Mouse (Mus musculus): ENCODE results near the gene Iqcn. TPM values are rescaled to one million over a fixed set of nuclear protein-coding genes. Genes with fewer than 3 reads are reported as not detected.

The Iqcn gene
- polyA plus RNA-seq, 1 experiment from 2014 or later = 0.09 TPM

DNA sequence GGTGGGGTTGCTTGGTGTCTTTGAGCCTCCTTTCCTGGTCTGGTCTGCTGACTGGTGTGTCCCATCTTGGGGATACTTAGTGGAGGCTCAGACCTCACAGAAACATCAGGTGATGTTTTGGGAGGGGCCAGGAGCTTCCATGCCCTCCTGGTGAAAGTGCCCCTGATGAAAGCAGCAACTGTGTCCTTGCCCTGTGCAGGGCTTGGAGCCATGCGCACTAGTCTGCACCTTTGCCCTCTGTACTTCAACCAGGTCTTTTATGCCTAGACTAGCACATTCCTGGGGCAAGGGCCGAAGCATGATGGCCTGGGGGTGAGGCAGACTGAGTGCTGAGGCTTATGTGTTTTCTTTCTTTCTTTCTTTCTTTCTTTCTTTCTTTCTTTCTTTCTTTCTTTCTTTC, 37.7 kb upstream of the Iqcn start:
- Histone ChIP-seq H3K4me1 (replicated peaks) (peaks cover under 1% of the 10 kb centered on the region), H3K4me2 (no peak overlapping the region), H3K9ac (no peak overlapping the region), H3K27me3 (no peaks in the 10 kb centered on the region), H3K36me3 (no peaks in the 10 kb centered on the region), H3K4me3 (no peak overlapping the region), H3K9me3 (no peaks in the 10 kb centered on the region), H3K27ac (replicated peaks) (no peak overlapping the region)
- ATAC-seq (ENCODE audit: low FRiP score, low read depth) = no peak
- WGBS = 88% methylated on average over 2 of the region's 2 CpGs

DNA sequence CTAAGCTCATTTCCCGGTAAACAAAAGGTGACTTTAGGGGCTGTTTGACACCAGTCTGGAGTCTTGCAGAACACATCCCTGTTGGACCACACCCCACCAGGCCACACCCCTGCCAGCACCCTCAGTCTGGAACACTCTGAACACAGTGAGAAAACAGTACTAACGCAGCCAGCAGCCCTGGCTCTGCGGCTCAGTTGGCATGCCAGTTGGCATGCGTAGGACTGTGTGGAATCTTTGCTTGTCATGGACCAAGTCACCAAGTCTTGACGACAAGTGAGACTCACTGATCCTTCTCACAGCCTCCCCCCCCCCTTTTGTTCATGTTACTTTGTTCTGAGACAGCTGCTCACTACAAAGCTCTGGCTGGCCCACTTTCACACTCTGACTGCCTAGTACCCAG, 36.2 kb upstream of the Iqcn start:
- Histone ChIP-seq H3K4me3 (no peak overlapping the region), H3K9me3 (no peaks in the 10 kb centered on the region), H3K4me2 (no peak overlapping the region), H3K4me1 (replicated peaks) (no peaks in the 10 kb centered on the region), H3K27me3 (no peaks in the 10 kb centered on the region), H3K9ac (no peak overlapping the region), H3K27ac (replicated peaks) (no peak overlapping the region), H3K36me3 (no peaks in the 10 kb centered on the region)
- 66% methylated on average over 5 of the region's 5 CpGs for WGBS
- ATAC-seq (ENCODE audit: low FRiP score, low read depth) = peak; percentile 53; the same call in 1 of the 2 replicates

GRCm38 (mm10) chr8:70671615-70672324, 31.5 kb upstream of the Iqcn start:
- no peak for ATAC-seq (ENCODE audit: low FRiP score, low read depth)
- no peak overlapping the region for H3K4me3 ChIP-seq
- H3K27ac ChIP-seq (replicated peaks) = peak overlapping the region; percentile 99; the same call in 1 of the 2 replicates
- peaks cover 19% of the 10 kb centered on the region for H3K4me1 ChIP-seq (replicated peaks)
- H3K36me3 ChIP-seq = no peaks in the 10 kb centered on the region
- no peak overlapping the region for H3K9ac ChIP-seq
- 61% methylated on average over 10 of the region's 10 CpGs for WGBS
- H3K4me2 ChIP-seq = no peak overlapping the region
- H3K9me3 ChIP-seq = no peaks in the 10 kb centered on the region
- no peaks in the 10 kb centered on the region for H3K27me3 ChIP-seq

DNA sequence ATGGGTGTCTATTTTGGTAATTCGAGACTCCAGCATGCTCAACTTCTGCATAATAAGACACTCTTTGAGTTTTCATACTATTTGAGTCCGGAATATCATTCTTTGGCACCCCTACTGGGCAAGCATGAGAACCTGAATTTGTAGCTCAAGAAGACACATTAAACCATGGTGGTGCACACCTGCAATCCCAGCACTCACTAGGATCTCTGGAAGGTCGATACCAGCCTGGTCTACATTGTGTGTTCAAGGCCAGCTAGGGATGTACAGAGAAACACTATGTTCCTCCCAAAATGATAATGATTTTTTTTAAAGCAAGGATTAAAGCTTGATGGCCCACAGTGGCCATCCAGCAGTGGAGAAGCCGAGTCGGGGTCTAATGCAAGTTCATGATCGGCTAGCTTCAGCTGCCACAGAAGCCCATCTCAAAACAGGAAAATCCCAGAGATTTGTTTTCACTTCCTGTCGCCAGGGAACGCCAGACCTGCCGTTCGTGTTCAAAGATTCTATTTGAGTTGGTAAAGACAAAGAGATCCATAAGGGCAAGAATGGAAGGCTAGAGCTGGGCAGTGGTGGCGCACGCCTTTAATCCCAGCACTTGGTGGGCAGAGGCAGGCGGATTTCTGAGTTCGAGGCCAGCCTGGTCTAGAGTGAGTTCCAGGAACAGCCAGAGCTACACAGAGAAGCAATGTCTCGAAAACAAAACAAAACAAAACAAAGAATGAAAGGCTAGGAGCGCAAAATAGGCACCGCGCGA, 30.8 kb upstream of the Iqcn start:
- Histone ChIP-seq H3K9me3 (no peaks in the 10 kb centered on the region), H3K9ac (peak overlapping the region; percentile 34; the same call in 1 of the 2 replicates), H3K27ac (replicated peaks) (peak overlapping the region; percentile 99), H3K4me2 (peak overlapping the region; percentile 56), H3K4me1 (replicated peaks) (peaks cover 19% of the 10 kb centered on the region), H3K4me3 (peak overlapping the region; percentile 70), H3K27me3 (no peaks in the 10 kb centered on the region), H3K36me3 (no peaks in the 10 kb centered on the region)
- no peak for ATAC-seq (ENCODE audit: low FRiP score, low read depth)
- 34% methylated on average over 19 of the region's 19 CpGs for WGBS

DNA sequence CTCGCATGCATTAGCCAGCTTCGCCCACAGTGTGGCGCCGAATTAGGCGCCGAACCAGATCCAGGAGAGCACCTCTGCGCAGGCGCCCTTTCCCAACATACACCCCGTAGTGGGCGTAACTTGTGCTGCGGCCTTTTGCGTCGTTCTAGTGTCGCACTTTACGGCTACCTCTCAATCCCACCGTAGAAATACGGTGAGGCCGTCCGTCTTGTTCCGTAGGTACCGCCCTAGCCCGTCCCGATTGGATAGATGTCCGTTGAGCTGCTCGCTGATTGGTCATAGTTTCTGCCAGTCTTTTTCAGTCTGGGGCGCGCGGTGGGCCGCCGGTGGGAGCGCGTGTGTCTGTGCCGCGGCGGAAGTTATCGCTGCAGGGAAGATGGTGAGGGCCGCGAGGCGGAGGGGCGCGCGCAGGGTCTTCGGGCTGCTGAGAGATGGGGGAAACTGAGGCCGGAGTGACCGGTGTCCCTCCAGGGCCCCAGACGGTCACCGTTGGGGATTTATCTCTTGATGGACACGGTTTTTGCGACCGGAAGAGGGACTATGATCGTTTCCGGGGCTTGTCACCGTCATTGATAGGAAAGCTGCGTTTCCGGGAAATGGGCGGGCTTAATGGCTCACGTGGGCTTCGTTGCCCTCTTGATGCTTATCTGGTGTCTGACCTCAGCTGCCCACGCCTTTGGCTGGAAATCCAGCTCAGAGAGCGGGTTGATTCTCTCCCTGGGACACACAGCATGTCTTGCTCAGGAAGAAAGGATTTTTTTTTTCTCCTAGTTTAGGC, 30.0 kb upstream of the Iqcn start, which contains the start of gene Lsm4:
Lsm4 (plus strand) TSS at position 170 of the 778 bp plus-strand sequence.
- Histone ChIP-seq H3K9me3 (no peaks in the 10 kb centered on the region), H3K36me3 (0 out of 2 replicates have a peak, but pooled peaks cover 2% of the 10 kb centered on the region), H3K4me2 (peak within 1 kb of the TSS; percentile 80), H3K4me1 (replicated peaks) (peaks cover 19% of the 10 kb centered on the region), H3K27me3 (no peaks in the 10 kb centered on the region), H3K27ac (replicated peaks) (peak within 1 kb of the TSS; percentile 99), H3K4me3 (peak within 1 kb of the TSS; percentile 70), H3K9ac (peak within 1 kb of the TSS; percentile 68)
- under 1% methylated on average over 60 of the region's 60 CpGs for WGBS
- peak; percentile 98 for ATAC-seq (ENCODE audit: low FRiP score, low read depth)

GRCm38 (mm10) chr8:70674109-70674508, 29.1 kb upstream of the Iqcn start:
- Histone ChIP-seq H3K9ac (peak overlapping the region; percentile 68), H3K9me3 (no peaks in the 10 kb centered on the region), H3K36me3 (peaks cover 9% of the 10 kb centered on the region; the same call in 1 of the 2 replicates), H3K4me3 (peak overlapping the region; percentile 70), H3K4me2 (peak overlapping the region; percentile 80), H3K27ac (replicated peaks) (peak overlapping the region; percentile 99), H3K27me3 (no peaks in the 10 kb centered on the region), H3K4me1 (replicated peaks) (peaks cover 19% of the 10 kb centered on the region)
- WGBS = 92% methylated on average over 3 of the region's 3 CpGs
- no peak for ATAC-seq (ENCODE audit: low FRiP score, low read depth)

DNA sequence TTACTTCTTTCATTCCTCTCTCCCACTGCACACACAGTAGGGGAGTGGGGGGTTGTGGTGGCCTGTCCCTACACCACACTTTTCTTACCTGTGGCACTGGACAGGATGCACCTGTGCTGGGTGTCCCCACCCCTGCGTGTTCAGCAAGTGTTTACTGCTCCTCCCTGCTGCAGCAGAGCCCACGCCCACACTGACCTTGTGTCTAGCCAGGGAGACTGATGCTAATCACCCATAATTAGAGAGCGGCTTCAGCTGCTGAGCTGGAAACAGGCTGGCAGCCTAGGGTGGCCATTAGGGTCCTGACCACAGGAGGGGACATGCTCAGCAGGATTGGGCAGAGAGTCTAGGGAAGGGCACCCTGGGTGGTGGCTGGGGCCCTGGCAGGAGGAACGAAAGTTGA, 28.5 kb upstream of the Iqcn start:
- no peaks in the 10 kb centered on the region for H3K27me3 ChIP-seq
- H3K36me3 ChIP-seq = peaks cover 9% of the 10 kb centered on the region; the same call in 1 of the 2 replicates
- H3K4me3 ChIP-seq = no peak overlapping the region
- peaks cover 19% of the 10 kb centered on the region for H3K4me1 ChIP-seq (replicated peaks)
- H3K9ac ChIP-seq = no peak overlapping the region
- ATAC-seq (ENCODE audit: low FRiP score, low read depth) = no peak
- 95% methylated on average over 4 of the region's 4 CpGs for WGBS
- H3K4me2 ChIP-seq = no peak overlapping the region; the same call in 1 of the 2 replicates
- no peaks in the 10 kb centered on the region for H3K9me3 ChIP-seq
- 0 out of 2 replicates have a peak overlapping the region, but pooled peaks have one; percentile 14 for H3K27ac ChIP-seq (replicated peaks)

DNA sequence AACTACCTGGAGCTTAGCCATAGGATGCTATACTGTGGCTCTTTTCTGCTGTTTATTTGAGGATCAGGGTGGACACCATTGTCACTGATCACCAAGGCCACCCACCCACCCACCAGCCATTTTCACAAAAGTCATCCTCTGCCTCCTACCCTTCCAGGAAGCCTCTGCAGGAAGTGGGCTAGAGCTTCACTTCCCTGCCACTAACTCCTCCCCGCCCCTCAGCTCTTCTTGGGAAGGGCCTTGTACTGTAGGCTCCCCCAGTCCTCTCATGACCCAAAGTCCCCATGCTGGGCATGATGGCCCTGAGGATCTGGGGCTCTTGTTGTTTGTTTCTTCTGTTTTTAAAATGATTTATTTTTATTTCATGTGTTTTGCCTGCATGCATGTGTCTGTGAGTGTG, 27.9 kb upstream of the Iqcn start:
- Histone ChIP-seq H3K27ac (replicated peaks) (no peak overlapping the region), H3K36me3 (peaks cover 9% of the 10 kb centered on the region; the same call in 1 of the 2 replicates), H3K27me3 (no peaks in the 10 kb centered on the region), H3K4me3 (no peak overlapping the region), H3K9ac (no peak overlapping the region), H3K4me1 (replicated peaks) (peaks cover 19% of the 10 kb centered on the region), H3K4me2 (no peak overlapping the region), H3K9me3 (no peaks in the 10 kb centered on the region)
- WGBS = 100% methylated on average over 1 of the region's 1 CpGs
- ATAC-seq (ENCODE audit: low FRiP score, low read depth) = no peak

GRCm38 (mm10) chr8:70677451-70678080, 25.7 kb upstream of the Iqcn start:
- no peak overlapping the region for H3K27ac ChIP-seq (replicated peaks)
- no peaks in the 10 kb centered on the region for H3K27me3 ChIP-seq
- H3K36me3 ChIP-seq = peaks cover 9% of the 10 kb centered on the region; the same call in 1 of the 2 replicates
- no peaks in the 10 kb centered on the region for H3K9me3 ChIP-seq
- no peak for ATAC-seq (ENCODE audit: low FRiP score, low read depth)
- 94% methylated on average over 15 of the region's 15 CpGs for WGBS
- H3K4me1 ChIP-seq (replicated peaks) = peaks cover 21% of the 10 kb centered on the region
- H3K4me3 ChIP-seq = no peak overlapping the region
- H3K9ac ChIP-seq = no peak overlapping the region
- no peak overlapping the region for H3K4me2 ChIP-seq

GRCm38 (mm10) chr8:70678679-70679078, 24.6 kb upstream of the Iqcn start:
- Histone ChIP-seq H3K27ac (replicated peaks) (no peak overlapping the region), H3K27me3 (no peaks in the 10 kb centered on the region), H3K9me3 (no peaks in the 10 kb centered on the region), H3K4me3 (no peak overlapping the region), H3K4me2 (no peak overlapping the region), H3K4me1 (replicated peaks) (peaks cover 19% of the 10 kb centered on the region), H3K9ac (no peak overlapping the region), H3K36me3 (peaks cover 9% of the 10 kb centered on the region; the same call in 1 of the 2 replicates)
- no peak for ATAC-seq (ENCODE audit: low FRiP score, low read depth)

GRCm38 (mm10) chr8:70679404-70679803, 23.9 kb upstream of the Iqcn start:
- Histone ChIP-seq H3K27me3 (no peaks in the 10 kb centered on the region), H3K4me2 (no peak overlapping the region), H3K9me3 (no peaks in the 10 kb centered on the region), H3K36me3 (peaks cover 9% of the 10 kb centered on the region; the same call in 1 of the 2 replicates), H3K9ac (no peak overlapping the region), H3K27ac (replicated peaks) (no peak overlapping the region), H3K4me3 (no peak overlapping the region), H3K4me1 (replicated peaks) (peaks cover 17% of the 10 kb centered on the region)
- no peak for ATAC-seq (ENCODE audit: low FRiP score, low read depth)
- WGBS = 88% methylated on average over 4 of the region's 4 CpGs
